Mouse (Mus musculus) 3T3-L1 (cell line): Measurements from ENCODE around the gene Grk4.

Experiments
- DNase-seq: peaks from one replicate; pipeline ENCODE4 v3.0.0-alpha.2; 2015; ENCODE audit warnings: low read depth, low spot score

The Grk4 gene

GRCm38 (mm10) chr5:34659686-34660590 is at the start of gene Grk4, which contains the start of gene Nop14:
Grk4 (plus strand) TSS chr5:34660379.
Nop14 (minus strand) TSS chr5:34660148.
- DNase-seq: peak; percentile 100

- no peak for DNase-seq
Observed at GRCm38 (mm10) chr5:34632996-34633395, 27.2 kb upstream of the Grk4 start.

- peak; percentile 23 for DNase-seq
Observed at GRCm38 (mm10) chr5:34633641-34634040, 26.5 kb upstream of the Grk4 start.

GRCm38 (mm10) chr5:34634746-34635400 is 25.3 kb upstream of the Grk4 start:
- no peak for DNase-seq

- peak; percentile 31 for DNase-seq
Observed at GRCm38 (mm10) chr5:34635665-34636192, 24.4 kb upstream of the Grk4 start.

- DNase-seq: peak; percentile 90
Observed at GRCm38 (mm10) chr5:34636481-34637287, 23.5 kb upstream of the Grk4 start, which contains the start of gene Mfsd10. Mfsd10 (minus strand) TSS chr5:34637212.

GRCm38 (mm10) chr5:34637591-34638156 is 22.5 kb upstream of the Grk4 start:
- peak; percentile 14 for DNase-seq

GRCm38 (mm10) chr5:34641991-34642390 is 18.2 kb upstream of the Grk4 start:
- DNase-seq: no peak

- peak; percentile 78 for DNase-seq
Observed at GRCm38 (mm10) chr5:34642932-34643331, 17.2 kb upstream of the Grk4 start.

- peak; percentile 83 for DNase-seq
Observed at GRCm38 (mm10) chr5:34647581-34647980, 12.6 kb upstream of the Grk4 start.

GRCm38 (mm10) chr5:34652961-34653360 is 7.2 kb upstream of the Grk4 start:
- no peak for DNase-seq

- DNase-seq: no peak
Observed at GRCm38 (mm10) chr5:34654881-34655280, 5.3 kb upstream of the Grk4 start.

GRCm38 (mm10) chr5:34657556-34657955 is 2.6 kb upstream of the Grk4 start:
- DNase-seq: no peak

GRCm38 (mm10) chr5:34660591-34661130 is 482 bp downstream of the Grk4 start:
- no peak for DNase-seq

- no peak for DNase-seq
Observed at GRCm38 (mm10) chr5:34661909-34662308, 1.7 kb downstream of the Grk4 start.

GRCm38 (mm10) chr5:34663231-34663630 is 3.1 kb downstream of the Grk4 start:
- peak; percentile 83 for DNase-seq

- DNase-seq: peak; percentile 30
Observed at GRCm38 (mm10) chr5:34669493-34669892, 9.3 kb downstream of the Grk4 start.

- peak; percentile 47 for DNase-seq
Observed at GRCm38 (mm10) chr5:34670280-34670679, 10.1 kb downstream of the Grk4 start.

GRCm38 (mm10) chr5:34689868-34690267 is 29.7 kb downstream of the Grk4 start:
- DNase-seq: no peak

GRCm38 (mm10) chr5:34692782-34693181 is 32.6 kb downstream of the Grk4 start:
- no peak for DNase-seq

- DNase-seq: no peak
Observed at GRCm38 (mm10) chr5:34695521-34695920, 35.3 kb downstream of the Grk4 start.
